Mouse (Mus musculus) cerebellum, adult (tissue): ENCODE measurements at regions not wholly inside any gene's neighbourhood (a gene's known extent, or its start where the extent isn't known, plus 50 kb on each side); places are given as distances from the start of the nearest gene placed in this dataset.

Experiments
- ATAC-seq: cut with Nextera tagmentation; 2 replicates; pipeline ENCODE4 v1.9.2; 2017; ENCODE audit warnings: mild to moderate bottlenecking, moderate library complexity, mixed read lengths; ENCODE audit not compliant: insufficient number of reproducible peaks, low FRiP score, low TSS enrichment

- ATAC-seq, result no peak
Observed at GRCm38 (mm10) chr12:71427974-71428373, 118.3 kb downstream of the Dact1 start.

- no peak for ATAC-seq
Observed at GRCm38 (mm10) chr12:71429561-71430200, 120.0 kb downstream of the Dact1 start.

GRCm38 (mm10) chr12:71430331-71430730 lies 120.6 kb downstream of the Dact1 start:
- no peak for ATAC-seq

DNA sequence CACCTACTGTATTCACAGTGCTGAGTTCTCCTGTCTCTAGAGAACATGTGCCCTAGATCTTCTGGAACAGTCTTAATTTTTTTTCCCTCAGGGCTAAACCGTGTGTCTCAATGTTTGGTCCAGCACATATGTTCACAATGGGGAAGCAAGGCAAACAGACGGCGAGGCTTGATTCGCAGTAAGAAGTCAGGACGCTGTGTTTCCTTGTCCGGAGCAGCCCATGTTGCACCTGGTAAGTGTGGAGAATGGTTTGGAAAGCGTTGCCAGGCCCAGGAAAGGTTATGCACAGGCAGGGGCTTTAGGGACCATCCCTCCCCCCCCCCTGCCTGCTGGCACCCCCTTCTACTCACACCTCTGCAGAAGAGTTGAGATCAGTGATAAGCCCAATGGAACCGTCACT lies 121.4 kb downstream of the Dact1 start:
- peak; percentile 91 for ATAC-seq

GRCm38 (mm10) chr12:71433549-71434200 lies 124.0 kb downstream of the Dact1 start:
- ATAC-seq, result no peak

DNA sequence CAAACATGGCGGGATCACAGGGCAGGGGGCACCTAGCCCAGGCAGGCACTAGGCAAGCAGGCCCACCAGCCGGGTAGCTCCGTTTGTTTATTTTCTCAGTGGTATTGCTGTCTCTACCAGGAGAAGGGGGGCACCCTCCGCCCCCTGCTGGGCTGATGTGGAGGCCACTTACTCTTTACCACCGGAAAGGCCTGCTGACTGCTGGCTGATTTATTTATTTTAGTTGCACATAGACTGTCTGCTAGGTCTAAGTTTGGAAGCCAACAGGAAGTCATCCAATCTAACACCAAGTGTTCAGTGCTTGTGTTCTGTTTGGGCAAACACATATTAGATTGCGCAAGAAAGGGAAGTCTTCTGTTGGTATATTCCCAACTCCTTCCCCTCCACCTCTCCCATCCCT lies 128.6 kb downstream of the Dact1 start:
- no peak for ATAC-seq

DNA sequence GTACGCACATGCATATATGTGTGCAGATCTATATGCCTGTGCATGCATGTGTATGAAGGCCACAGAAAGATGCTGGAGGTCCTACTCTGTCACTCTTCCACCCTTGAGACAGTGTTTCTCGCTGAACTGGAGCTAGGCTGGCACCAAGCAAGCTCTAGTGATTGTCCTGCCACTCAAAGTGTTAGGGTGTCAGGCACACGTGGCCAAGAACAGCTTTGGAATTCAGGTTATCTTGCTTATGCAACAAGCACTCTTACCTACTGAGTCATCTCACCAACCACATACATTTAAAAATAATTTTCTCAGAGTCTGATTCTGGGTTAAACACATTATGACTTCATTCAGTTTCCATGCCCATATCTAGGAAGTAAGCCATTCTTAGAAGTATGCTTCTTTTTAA lies 131.2 kb downstream of the Dact1 start:
- no peak for ATAC-seq

DNA sequence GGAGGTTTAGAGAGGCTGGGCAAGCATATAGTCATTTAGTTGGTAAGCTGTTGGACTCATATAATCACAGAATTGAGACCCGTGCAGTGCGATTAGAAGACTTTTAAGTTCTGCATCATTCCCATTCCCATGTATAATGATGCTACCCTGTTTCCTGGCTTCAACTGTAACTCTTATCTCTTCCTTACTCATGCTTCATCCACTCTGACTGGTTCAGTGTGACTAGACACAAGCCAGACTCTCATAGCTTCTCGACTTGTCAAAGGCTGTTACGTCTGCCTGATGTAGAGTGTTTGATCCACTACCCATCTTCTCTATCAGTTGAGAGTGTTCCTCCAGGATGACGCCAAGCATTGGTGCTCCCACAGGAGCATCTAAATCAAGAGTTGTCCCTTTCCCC lies 131.6 kb downstream of the Dact1 start:
- ATAC-seq, result no peak

DNA sequence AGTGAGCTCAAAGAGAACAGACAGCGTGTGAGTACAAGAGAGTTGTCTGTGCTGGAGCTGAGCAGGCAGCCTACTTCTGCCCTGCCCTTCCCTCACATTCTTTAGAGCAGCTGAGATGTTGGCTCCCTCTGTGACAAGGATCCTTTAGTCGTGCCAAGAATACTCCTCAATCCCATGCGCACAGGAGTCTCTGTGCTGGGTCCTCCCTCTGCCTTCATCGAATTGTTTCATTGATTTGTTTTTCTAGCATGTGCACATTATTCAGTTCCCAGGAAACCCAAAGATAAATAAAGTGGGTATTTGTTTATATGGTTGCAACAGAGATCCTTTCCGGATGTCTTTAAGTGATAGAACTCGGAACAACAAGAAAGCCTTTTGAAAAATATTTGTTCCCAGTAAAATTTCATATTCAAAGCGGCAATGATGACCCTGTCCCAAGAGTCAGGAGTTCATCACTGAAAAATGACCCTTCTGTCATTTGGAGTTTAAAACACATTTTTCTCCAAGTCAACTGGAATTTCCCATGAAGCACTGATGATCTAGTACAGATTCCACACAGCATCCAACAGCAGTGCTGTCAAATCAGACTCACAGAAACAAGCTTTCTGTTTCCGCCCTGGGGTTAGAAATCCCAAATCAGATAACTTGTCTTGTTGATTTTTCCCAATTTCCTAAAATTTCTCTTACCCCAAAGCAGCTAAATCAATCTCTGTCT lies 136.7 kb downstream of the Dact1 start:
- ATAC-seq, result no peak

DNA sequence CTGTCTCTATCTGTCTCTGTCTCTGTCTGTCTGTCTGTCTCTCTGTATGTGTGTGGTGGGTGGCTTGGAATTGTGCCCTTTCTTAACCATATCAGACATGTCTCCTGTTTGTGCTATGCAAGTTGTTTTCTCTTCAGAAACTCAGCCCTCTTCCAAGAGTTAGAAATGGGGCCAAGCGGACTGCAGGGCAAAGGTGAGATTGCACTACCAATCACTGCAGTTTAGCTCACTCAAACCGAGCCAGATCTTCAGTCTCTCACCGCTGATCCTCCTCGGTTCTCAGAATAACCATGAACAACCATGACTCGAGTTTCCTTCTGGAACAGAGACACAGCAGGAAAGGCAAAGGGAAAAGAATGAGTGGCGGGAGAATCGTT lies 137.2 kb downstream of the Dact1 start:
- ATAC-seq, result no peak

- no peak for ATAC-seq
Observed at GRCm38 (mm10) chr12:71449032-71449431, 139.3 kb downstream of the Dact1 start.

GRCm38 (mm10) chr12:71450128-71450527 lies 140.4 kb downstream of the Dact1 start:
- ATAC-seq, result no peak

DNA sequence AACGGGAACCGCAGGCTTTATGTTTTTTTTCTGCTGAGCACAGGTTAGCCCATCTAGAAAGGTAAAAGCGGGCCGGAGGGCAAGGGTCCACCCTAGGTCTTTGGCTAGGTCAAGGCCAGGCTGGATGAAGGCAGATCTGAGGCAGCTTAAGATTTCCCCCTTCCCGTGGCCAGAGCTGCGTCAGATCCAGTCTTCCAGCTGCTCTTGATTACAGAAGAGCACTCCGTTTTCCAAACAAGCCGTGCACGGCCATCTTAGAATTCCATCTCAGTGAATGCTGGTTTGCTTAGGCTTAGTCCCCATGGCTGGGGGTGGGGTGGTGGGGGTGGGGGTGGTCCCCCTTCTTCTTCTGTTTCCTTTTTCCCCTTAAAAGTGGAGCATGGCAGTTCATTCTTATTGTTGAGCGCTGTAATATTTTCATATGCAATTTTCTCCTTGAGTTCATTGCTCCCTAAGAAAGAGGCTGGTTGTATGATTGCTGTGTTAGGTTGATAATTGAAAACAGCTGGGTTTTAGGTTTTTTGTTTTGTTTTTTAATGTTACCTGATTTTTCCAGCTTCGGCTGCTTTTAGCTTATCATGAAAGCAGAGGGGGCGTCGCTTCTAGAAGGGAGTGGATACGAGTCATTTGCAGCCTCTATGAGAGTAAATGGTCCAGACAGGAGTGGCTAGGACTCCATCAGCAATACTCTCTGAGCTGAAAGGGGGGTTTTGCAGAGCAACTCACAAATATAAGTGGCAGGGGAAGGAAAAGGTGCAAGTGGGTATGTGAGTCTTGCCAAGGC lies 141.2 kb downstream of the Dact1 start:
- ATAC-seq, result no peak

DNA sequence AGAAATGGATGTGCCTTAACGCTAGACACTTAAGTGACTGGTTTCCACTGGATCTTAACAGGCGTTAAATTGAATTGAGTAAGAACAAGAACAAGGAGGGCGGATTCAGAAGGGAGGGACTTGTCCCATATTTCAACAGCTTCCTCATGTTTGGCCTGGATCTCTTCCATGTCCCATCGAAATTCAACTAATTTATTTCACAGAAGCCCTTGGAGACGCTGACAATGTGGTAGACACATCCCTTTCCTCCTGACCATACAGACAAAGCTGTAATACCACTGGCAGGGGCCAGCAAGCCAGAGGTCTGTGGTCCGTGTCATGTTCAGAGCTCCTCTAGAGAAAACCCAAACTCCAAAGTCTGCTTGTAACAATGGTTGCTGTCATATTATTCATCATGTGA lies 147.2 kb downstream of the Dact1 start:
- no peak for ATAC-seq

- ATAC-seq, result no peak
Observed at GRCm38 (mm10) chr12:71458559-71459176, 149.0 kb downstream of the Dact1 start.

DNA sequence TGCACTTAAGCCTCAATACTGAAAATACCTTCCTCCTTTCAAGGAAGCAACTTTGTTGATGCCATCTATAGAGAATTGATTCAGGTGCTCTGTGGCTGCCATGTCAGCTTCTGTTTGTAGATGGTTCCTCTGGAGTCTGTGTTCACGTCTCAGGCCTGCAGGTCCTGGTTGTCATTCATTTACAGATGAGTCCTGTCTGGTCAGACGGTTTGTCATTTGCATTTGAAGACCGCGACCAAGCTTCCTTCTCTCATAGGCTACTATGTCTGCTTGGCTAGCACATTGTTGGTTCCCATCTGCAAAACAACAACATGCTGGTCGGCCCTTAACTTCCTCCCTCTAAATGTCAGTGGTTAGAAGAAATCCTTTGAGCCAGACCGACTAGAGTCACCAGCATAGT lies 151.0 kb downstream of the Dact1 start:
- no peak for ATAC-seq

- ATAC-seq, result no peak
Observed at GRCm38 (mm10) chr12:71467820-71468219, 158.1 kb downstream of the Dact1 start.

- ATAC-seq, result no peak
Observed at GRCm38 (mm10) chr12:71468324-71468723, 158.6 kb downstream of the Dact1 start.

DNA sequence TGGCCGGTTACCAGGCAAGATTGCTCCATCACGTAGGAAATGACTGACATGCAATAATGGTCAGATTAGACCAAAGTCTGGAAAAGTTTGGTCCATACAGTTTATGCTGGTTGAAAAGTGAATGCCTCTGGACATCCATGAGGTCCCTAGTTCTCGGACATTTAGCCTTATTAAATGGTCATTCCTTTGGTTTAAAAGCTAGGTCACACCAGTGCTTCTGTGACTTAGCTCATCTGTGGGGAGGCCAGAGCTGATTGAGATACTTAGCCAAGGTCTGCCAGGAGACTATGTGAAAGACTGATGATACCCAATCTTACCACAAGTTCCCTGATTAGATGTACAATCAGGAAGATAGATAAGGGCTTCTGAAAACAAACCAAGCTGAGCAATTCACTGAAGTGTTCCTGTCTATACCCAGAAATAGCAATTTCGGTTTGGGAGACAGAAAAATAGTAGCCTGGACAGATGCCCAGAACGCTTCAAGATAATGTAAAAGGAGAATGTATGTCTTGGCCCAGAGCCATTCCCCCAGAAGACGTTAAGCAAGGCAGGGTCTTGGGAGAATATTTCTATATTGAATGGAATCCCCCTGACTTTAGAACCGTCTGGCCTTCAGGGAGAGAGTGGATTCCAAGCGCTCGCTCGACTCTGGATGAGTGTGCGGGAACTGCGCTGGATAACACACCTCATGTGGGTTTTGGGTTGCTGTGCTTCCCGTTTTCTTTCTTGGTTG lies 161.5 kb downstream of the Dact1 start:
- no peak for ATAC-seq

- ATAC-seq, result no peak
Observed at GRCm38 (mm10) chr12:71471720-71472119, 162.0 kb downstream of the Dact1 start.
